Mouse (Mus musculus) heart, postnatal 0 days (tissue): ENCODE measurements at regions not wholly inside any gene's neighbourhood (a gene's known extent, or its start where the extent isn't known, plus 50 kb on each side); places are given as distances from the start of the nearest gene placed in this dataset.

Source experiments
- CTCF ChIP-seq: IDR thresholded peaks from 2 replicates; pipeline ENCODE4 v1.5.1; 2016; ENCODE audit warnings: antibody characterized with exemption, control low read depth, low read depth
- EP300 ChIP-seq: IDR thresholded peaks from 2 replicates; pipeline ENCODE4 v1.6.1; 2016; ENCODE audit warnings: antibody characterized with exemption, low read depth

GRCm38 (mm10) chr19:35442466-35442865 lies 520.3 kb downstream of the Kif20b start:
- TF ChIP-seq CTCF (no peak), EP300 (no peak)
